Mouse (Mus musculus) heart, postnatal 0 days (tissue): ENCODE results near the gene Adgrv1.

ENCODE experiments used
- CTCF ChIP-seq: IDR thresholded peaks from 2 replicates; pipeline ENCODE4 v1.5.1; 2016; ENCODE audit warnings: antibody characterized with exemption, control low read depth, low read depth
- EP300 ChIP-seq: IDR thresholded peaks from 2 replicates; pipeline ENCODE4 v1.6.1; 2016; ENCODE audit warnings: antibody characterized with exemption, low read depth

DNA sequence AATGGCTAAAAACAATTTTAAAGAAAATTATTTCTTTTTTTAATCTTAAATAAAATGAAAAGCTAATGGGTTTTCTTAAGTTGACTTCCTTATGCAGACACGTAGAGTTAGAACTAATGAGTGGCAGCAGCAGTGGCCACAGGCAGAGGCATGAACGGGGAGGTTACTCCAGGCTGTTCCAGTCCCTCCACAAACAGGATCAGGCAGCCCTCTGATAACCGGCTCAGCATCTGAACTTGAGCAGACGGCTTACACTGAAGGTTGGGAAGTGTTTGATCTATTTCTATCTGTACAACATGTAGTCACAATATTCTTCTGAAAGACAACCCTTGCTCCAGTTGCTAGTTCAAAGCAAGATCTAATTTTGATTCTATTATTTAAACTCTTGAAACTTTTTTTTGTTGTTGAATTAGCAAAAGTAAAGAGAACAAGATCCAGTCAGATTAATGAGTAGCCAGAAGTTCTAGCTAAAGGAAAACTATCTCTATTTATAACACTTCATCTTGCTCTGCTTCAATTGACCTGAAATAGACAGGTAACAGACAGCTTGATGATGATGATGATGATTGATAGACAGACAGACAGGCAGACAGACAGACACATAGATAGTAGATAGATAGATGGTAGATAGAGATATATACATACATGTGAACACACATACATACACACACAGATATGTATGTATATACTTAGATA is 265.1 kb downstream of the Adgrv1 start:
- no peak for TF ChIP-seq CTCF
- TF ChIP-seq EP300: no peak
